Mouse (Mus musculus): Measurements from ENCODE around the gene Ggt1.

- no peak for TF ChIP-seq TCF12 (IDR thresholded peaks at IDR 0.05; ENCODE audit: insufficient read depth, poor library complexity, severe bottlenecking)
- TF ChIP-seq USF1 (IDR thresholded peaks at IDR 0.05; ENCODE audit: low read depth): no peak
- TF ChIP-seq REST (IDR thresholded peaks at IDR 0.05; ENCODE audit: insufficient read depth, insufficient read length): no peak
- TF ChIP-seq E2F4 (IDR thresholded peaks at IDR 0.05; ENCODE audit: insufficient read depth): no peak
- TF ChIP-seq POLR2A (IDR thresholded peaks at IDR 0.05; ENCODE audit: insufficient read length, low read depth): no peak
- TF ChIP-seq POLR2AphosphoS2 (IDR thresholded peaks at IDR 0.05; ENCODE audit: insufficient read length, low read depth): no peak
Measured at GRCm38 (mm10) chr10:75531532-75532090, 29.8 kb upstream of the Ggt1 start.
